Mouse (Mus musculus) heart, postnatal 0 days (tissue): ENCODE data around the gene Rfx4.

Source experiments
- CTCF ChIP-seq: IDR thresholded peaks from 2 replicates; pipeline ENCODE4 v1.5.1; 2016; ENCODE audit warnings: antibody characterized with exemption, control low read depth, low read depth
- EP300 ChIP-seq: IDR thresholded peaks from 2 replicates; pipeline ENCODE4 v1.6.1; 2016; ENCODE audit warnings: antibody characterized with exemption, low read depth

- TF ChIP-seq CTCF (no peak), EP300 (no peak)
These were observed 47.9 kb upstream of the Rfx4 start for GRCm38 (mm10) chr10:84707752-84708530.
